Mouse (Mus musculus) embryonic facial prominence, embryonic 11.5 days (tissue): ENCODE measurements around the gene Cln6. TPM values are rescaled to one million over a fixed set of nuclear protein-coding genes. Genes with fewer than 3 reads are reported as not detected.

Experiments
- ATAC-seq: fragments of 200-750 bp; cut with Nextera tagmentation; replicated peaks from 2 replicates; pipeline ENCODE4 v1.8.0; 2017; ENCODE audit warnings: low read depth; ENCODE audit not compliant: insufficient number of reproducible peaks, low FRiP score, low TSS enrichment
- DNase-seq: peaks from one replicate; pipeline ENCODE4 v3.0.0-alpha.2; 2015; ENCODE audit warnings: low spot score
- H3K27ac ChIP-seq: fragments of 300-500 bp; sonication (generic); replicated peaks from 2 replicates; pipeline ENCODE4 v1.5.1; 2014; ENCODE audit warnings: mild to moderate bottlenecking, low read depth, low read length, control low read depth
- H3K27me3 ChIP-seq: fragments of 300-500 bp; sonication (generic); 2 replicates; pipeline ENCODE4 v1.6.1; 2014; ENCODE audit warnings: mild to moderate bottlenecking, low read length, moderate library complexity, mixed read lengths; ENCODE audit not compliant: control insufficient read depth, insufficient read depth
- H3K36me3 ChIP-seq: fragments of 300-500 bp; sonication (generic); replicated peaks from 2 replicates; pipeline ENCODE4 v1.6.1; 2014; ENCODE audit warnings: low read depth, mild to moderate bottlenecking, low read length, moderate library complexity, mixed read lengths; ENCODE audit not compliant: control insufficient read depth, insufficient read depth
- H3K4me1 ChIP-seq: fragments of 300-500 bp; sonication (generic); 2 replicates; pipeline ENCODE4 v1.6.1; 2014; ENCODE audit warnings: low read length, mixed read lengths; ENCODE audit not compliant: control insufficient read depth, insufficient read depth
- H3K4me2 ChIP-seq: fragments of 300-500 bp; sonication (generic); 2 replicates; pipeline ENCODE4 v1.6.1; 2014; ENCODE audit warnings: low read depth, mild to moderate bottlenecking, control low read depth, low read length, moderate library complexity
- H3K4me3 ChIP-seq: fragments of 300-500 bp; sonication (generic); 2 replicates; pipeline ENCODE4 v1.5.1; 2014; ENCODE audit warnings: low read depth, low read length, control low read depth
- H3K9ac ChIP-seq: fragments of 300-500 bp; sonication (generic); replicated peaks from 2 replicates; pipeline ENCODE4 v1.6.1; 2014; ENCODE audit warnings: mild to moderate bottlenecking, control low read depth, low read length
- H3K9me3 ChIP-seq: fragments of 300-500 bp; sonication (generic); replicated peaks from 2 replicates; pipeline ENCODE4 v1.6.1; 2016; ENCODE audit warnings: mild to moderate bottlenecking, low read length, inconsistent platforms, mixed read lengths; ENCODE audit not compliant: control insufficient read depth
- WGBS: fragments of 180-500 bp; shearing (Covaris S2); extraction: QIAGEN DNeasy Blood & Tissue Kit; methylation state at CpG from one replicate; pipeline ENCODE4 v1.1.7; 2014; 5-methylcytosine and 5-hydroxymethylcytosine counted together
- polyA plus RNA-seq: library from polyadenylated mRNA; unstranded; fragments of >200 nt; fragmentation: Nextera tagmentation; extraction: Ambion mirVana; gene quantifications from 2 replicates; pipeline ENCODE4 v1.2.1, GENCODE M21; 2014

The Cln6 gene
- polyA plus RNA-seq, 1 experiment from 2014 or later, result 9.2 TPM

DNA sequence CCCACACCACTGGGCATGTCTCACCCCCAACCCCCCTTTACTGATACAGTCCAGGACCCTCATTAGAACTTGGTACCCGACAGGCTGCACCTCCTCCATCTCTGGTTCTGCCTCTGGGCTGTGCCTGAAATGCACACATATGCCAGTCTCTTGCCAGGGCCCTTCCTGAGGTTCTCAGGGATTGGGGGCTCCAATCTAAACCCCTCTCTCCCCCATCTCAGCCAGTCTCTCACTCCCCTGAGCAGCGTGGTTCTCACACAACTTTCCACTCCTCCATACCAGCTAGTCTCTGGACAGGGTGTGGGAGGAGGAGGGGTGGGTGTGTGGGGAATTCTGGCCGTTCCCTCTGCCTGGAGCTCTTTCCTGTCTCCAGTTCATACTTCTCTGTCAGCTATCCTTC is 974 bp upstream of the Cln6 start:
- Histone ChIP-seq H3K9ac (no peak overlapping the region), H3K4me2 (no peak overlapping the region), H3K4me1 (peaks cover 3% of the 10 kb centered on the region; the same call in 1 of the 2 replicates), H3K9me3 (no peaks in the 10 kb centered on the region), H3K27me3 (no peaks in the 10 kb centered on the region), H3K27ac (no peak overlapping the region), H3K4me3 (no peak overlapping the region), H3K36me3 (no peaks in the 10 kb centered on the region)
- ATAC-seq (no peak), DNase-seq (no peak)
- WGBS, result 48% methylated on average over 3 of the region's 3 CpGs

DNA sequence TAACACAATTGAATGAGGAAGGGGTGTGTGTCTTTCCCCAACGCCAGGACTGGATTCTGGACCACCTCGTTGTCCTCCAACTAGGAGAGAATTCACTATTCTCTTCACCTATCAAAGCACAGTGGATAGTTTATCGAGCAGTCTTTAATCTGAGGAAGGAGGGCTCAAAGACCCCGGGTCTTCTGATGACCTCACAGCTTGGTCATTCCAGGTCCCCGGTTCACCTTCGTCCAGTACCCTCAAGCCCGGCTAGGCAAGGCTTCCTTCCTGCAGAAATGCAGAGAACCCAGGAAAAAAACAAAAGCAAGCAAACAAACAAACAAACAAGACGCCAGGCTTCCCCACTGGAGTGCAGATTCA is 459 bp upstream of the Cln6 start:
- DNase-seq (no peak), ATAC-seq (peak; percentile 5; the same call in 1 of the 2 replicates)
- no peaks in the 10 kb centered on the region for H3K36me3 ChIP-seq
- peak overlapping the region; percentile 66 for H3K4me3 ChIP-seq
- no peak overlapping the region for H3K27ac ChIP-seq
- peaks cover 3% of the 10 kb centered on the region; the same call in 1 of the 2 replicates for H3K4me1 ChIP-seq
- WGBS, result 22% methylated on average over 8 of the region's 8 CpGs
- no peaks in the 10 kb centered on the region for H3K27me3 ChIP-seq
- H3K9ac ChIP-seq, result no peak overlapping the region
- peak overlapping the region; percentile 87 for H3K4me2 ChIP-seq
- H3K9me3 ChIP-seq, result no peaks in the 10 kb centered on the region

DNA sequence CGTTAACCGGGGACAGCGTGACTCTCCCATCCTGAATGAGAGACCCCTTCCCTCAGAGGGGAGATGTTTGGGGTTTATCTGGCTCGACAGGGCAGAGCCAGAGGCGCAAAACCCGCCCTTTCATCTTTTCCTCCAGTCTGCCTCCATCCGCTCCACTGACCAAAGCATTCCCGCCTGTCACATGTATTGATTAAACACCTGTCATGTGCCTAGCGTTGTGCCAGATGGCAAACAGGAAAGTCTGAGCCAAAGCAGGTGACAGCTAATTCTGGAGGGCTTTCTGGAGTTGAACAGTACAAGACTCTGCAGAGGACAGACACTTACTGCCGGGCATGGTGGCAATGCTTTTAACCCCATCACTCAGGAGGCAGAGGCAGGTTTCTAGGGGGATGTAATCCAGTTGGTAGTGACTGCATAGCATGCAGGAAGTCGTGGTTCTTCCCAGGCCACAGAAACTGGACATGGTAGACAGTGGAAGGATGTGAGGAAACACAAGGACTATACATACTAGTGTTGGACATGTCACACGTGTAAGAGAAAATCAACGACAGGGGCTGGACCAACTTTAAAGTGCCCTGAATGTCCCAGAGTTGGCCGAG is 686 bp downstream of the Cln6 start:
- Histone ChIP-seq H3K4me3 (peak overlapping the region; percentile 66), H3K4me2 (peak overlapping the region; percentile 87), H3K36me3 (no peaks in the 10 kb centered on the region), H3K27me3 (no peaks in the 10 kb centered on the region), H3K4me1 (peaks cover 3% of the 10 kb centered on the region; the same call in 1 of the 2 replicates), H3K9ac (peak overlapping the region; percentile 92), H3K27ac (no peak overlapping the region; the same call in 1 of the 2 replicates), H3K9me3 (no peaks in the 10 kb centered on the region)
- ATAC-seq (no peak), DNase-seq (no peak)
- 17% methylated on average over 14 of the region's 14 CpGs for WGBS

DNA sequence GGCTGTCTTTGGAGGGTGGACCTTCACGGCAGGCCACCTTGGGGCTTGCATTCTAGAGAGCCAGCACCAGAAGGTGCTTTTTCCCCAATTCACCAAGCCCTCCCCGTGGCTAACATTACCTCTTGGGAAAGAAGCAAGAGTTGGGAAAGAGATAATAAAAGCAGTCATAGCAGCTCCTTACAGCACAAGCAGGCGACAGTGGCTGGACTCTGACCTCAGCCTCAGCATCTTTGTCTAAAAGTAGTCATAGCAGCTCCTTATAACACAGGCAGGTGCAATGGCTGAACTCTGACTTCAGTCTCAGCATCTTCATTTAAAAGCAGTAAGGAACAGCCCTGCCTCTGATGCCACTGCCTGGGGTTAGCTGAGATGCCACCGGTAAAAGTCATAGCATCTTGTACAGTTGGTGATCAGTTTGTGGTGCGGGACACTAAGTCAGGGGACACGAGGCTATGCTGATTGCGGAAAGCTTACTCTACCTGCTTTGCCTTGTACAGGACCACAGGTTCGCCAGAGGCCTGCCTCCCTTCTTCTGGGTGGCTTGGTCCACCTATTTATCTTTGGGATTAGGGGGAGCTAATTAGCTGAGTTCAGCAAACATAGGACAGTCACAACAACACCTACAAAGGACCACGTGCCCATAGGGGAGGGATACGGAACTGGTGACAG is 4.9 kb downstream of the Cln6 start:
- DNase-seq (no peak), ATAC-seq (no peak)
- Histone ChIP-seq H3K4me3 (no peak overlapping the region), H3K9ac (no peak overlapping the region), H3K36me3 (no peaks in the 10 kb centered on the region), H3K4me2 (no peak overlapping the region), H3K27me3 (no peaks in the 10 kb centered on the region), H3K9me3 (no peaks in the 10 kb centered on the region), H3K4me1 (peaks cover 3% of the 10 kb centered on the region; the same call in 1 of the 2 replicates), H3K27ac (no peak overlapping the region)
- WGBS, result 77% methylated on average over 10 of the region's 10 CpGs

DNA sequence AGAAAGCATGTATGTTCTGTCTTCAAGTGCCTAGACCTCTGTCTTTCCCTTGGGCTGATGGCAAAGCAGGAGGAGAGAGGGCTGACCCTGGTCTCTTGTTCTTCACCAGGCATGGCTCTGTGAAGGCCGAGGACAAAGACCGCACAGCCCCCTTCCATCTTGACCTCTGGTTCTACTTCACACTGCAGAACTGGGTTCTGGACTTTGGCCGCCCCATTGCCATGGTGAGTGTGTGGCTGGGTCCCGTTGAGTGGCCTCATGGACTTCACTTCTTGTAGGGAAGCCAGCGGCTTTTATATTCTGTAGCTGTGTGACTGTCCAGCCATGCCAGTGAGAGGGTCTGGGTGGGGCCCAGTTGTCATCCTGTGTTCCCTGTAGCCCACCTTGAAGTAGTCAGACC is 5.9 kb downstream of the Cln6 start:
- no peak for ATAC-seq

DNA sequence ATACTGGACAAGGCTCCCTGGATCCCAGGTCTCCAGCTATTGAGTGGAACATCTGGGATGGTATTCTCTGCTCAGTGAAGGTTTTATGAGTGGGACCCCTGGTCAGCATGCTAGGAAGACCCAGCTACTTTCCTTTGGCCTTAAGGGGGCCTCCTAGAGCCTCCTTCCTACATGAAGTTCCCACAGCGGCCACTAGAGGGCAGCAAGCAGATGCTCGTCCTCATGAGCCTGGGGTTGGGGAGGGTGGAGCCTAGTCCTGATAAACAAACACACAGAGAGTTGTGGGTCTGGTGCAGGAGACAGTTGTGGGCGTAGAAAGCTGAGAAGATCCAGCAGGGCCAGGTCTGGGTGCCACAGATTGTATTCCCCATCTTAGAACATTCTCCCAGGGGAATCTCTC is 9.1 kb downstream of the Cln6 start:
- ATAC-seq (peak; percentile 55; the same call in 1 of the 2 replicates), DNase-seq (peak; percentile 90)
- Histone ChIP-seq H3K27ac (no peak overlapping the region), H3K9me3 (no peaks in the 10 kb centered on the region), H3K9ac (no peak overlapping the region), H3K4me1 (no peaks in the 10 kb centered on the region), H3K27me3 (no peaks in the 10 kb centered on the region), H3K4me3 (no peak overlapping the region), H3K4me2 (no peak overlapping the region), H3K36me3 (no peaks in the 10 kb centered on the region)
- WGBS, result 4% methylated on average over 3 of the region's 3 CpGs

More for the DNA sequence above, 5.9 kb downstream of the Cln6 start:
- Histone ChIP-seq H3K9me3 (no peaks in the 10 kb centered on the region), H3K4me1 (no peaks in the 10 kb centered on the region), H3K9ac (no peak overlapping the region), H3K27me3 (no peaks in the 10 kb centered on the region), H3K4me3 (no peak overlapping the region), H3K27ac (no peak overlapping the region), H3K4me2 (no peak overlapping the region), H3K36me3 (no peaks in the 10 kb centered on the region)
- 95% methylated on average over 5 of the region's 5 CpGs for WGBS
- DNase-seq, result no peak

DNA sequence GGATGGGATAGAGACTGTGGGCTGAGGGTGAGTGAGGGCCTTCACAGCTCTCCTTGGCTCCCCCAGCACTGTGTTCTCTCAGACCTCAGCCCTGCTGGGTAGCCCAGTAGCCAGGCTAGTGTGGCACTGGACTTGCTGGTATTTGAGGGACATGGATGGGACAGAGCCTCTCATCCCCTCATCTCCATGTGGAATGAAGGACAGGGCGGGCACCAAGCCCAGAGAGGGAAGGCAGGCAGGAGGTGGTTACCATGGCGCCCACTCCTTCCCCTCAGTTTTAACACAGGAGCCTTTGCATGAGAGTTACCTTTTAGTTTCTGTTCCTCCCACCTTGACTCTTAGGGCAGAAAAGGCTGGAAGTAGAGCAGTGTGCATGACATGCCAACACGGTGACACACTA is 10.1 kb downstream of the Cln6 start:
- no peak for DNase-seq
- Histone ChIP-seq H3K9me3 (no peaks in the 10 kb centered on the region), H3K27ac (no peak overlapping the region), H3K4me3 (no peak overlapping the region), H3K27me3 (no peaks in the 10 kb centered on the region), H3K36me3 (no peaks in the 10 kb centered on the region), H3K4me1 (no peaks in the 10 kb centered on the region), H3K4me2 (no peak overlapping the region), H3K9ac (no peak overlapping the region)
- 0 out of 2 replicates have a peak, but pooled peaks have one; percentile 7 for ATAC-seq
- WGBS, result 86% methylated on average over 3 of the region's 3 CpGs

DNA sequence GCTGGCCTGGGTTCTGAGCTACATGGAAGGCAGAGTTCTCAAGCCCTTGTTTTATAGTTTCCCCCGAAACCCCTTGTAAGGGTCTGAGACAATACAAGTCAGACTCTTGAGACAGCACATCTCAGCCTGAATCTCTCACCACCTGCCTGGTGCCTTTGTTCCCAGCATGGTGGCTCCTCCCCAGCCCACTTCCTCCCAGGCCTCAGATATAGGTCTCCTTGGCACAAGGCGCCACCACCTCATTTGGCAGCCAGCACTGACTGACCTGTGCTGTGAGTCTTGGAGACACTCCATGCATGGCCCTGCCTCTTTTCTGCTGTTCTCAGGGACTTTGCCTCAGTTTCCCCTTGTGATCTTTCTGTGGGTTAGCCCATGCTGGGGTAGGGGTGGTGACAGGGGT is 13.0 kb downstream of the Cln6 start:
- H3K4me1 ChIP-seq, result no peaks in the 10 kb centered on the region
- 70% methylated on average over 2 of the region's 2 CpGs for WGBS
- H3K4me2 ChIP-seq, result no peak overlapping the region
- no peak overlapping the region for H3K27ac ChIP-seq
- no peak overlapping the region for H3K4me3 ChIP-seq
- H3K36me3 ChIP-seq, result no peaks in the 10 kb centered on the region
- no peak for DNase-seq
- no peak overlapping the region for H3K9ac ChIP-seq
- no peaks in the 10 kb centered on the region for H3K27me3 ChIP-seq
- no peak for ATAC-seq
- H3K9me3 ChIP-seq, result no peaks in the 10 kb centered on the region
